Mouse (Mus musculus) layer of hippocampus, adult 8-10 months (tissue): Measurements from ENCODE around the gene Batf2. TPM values are rescaled to one million over a fixed set of nuclear protein-coding genes. Genes with fewer than 3 reads are reported as not detected.
"Not testable (repeated sequence)": the region's sequence is repeated elsewhere in the genome, so short reads cannot be mapped to it uniquely, and the experiment has no call there.

Experiments used
- DNase-seq, 2 experiments: peaks; one replicate each; pipeline ENCODE4 v3.0.0; 2022; ENCODE audit warnings: low spot score in 2 of 2
- total RNA-seq, 4 experiments: library from RNA; stranded (reverse); gene quantifications; 2 replicates each; pipeline ENCODE4 v1.2.4; 2022

The Batf2 gene
- 1 to 10 TPM in 1 of 4 experiments, under 1 TPM in 2, not detected in 1; 0.83 to 1.3 (median 0.96) TPM for total RNA-seq

DNA sequence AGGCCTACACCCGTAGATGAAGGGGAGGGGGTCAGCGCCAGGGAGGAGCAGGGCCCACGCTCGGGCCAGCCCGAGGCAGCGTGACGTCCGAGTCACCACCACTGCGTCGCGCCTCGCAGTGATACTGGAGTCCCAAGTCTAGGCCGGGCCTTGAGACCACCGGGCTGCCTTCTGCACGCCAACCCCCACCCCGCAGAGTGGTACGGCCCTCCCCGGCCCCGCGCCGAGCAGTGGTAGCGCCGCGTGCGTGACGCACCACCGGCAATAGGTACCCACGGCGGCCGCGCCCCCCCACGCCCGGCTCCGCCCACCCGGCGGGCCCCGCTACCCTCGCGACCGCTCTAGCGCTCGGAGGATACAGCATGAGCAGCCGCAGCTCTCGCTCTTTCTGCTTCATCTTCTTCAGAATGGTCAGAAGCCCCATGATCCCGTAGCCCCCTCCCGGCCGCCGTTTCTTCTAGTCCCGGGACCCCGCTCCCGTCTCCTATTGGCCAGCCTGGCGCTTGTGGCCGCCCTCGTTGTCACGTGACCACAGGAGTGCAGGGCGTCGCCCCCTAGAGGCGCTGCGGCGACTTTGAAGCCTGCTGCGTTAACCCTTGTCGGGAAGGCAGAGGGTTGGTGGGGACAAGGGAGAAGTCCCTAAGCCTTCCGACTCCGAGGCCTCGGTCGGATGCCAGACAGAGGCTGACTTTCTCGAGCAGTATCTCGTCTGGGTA is at the start of gene Batf2:
TSS of gene Batf2 (plus strand) at position 306 of the 716 bp plus-strand sequence.
- DNase-seq: peak; percentile 91 to 92

DNA sequence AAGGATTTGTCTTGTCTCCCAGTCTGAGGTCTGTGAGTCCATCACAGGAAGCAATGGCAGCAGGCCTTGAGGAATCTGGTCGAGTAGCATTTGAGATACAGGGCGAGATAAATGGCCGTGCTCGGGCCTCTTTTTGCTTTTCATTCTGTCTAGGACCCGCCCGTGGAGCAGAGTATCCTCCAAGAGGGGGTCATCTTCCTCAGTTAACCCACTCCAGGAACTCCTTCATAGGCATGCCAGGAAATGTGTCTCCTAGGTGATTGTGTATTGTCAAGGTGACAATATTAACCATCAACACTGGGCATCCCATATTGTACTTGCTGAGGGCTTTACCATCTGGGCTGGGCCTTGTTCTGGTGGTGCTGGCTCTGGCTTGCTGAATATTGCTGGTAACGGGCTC is 46.7 kb upstream of the Batf2 start, which contains the start of gene AC131692.1:
TSS of gene AC131692.1 (plus strand) at position 301 of the 400 bp plus-strand sequence.
- no peak for DNase-seq

DNA sequence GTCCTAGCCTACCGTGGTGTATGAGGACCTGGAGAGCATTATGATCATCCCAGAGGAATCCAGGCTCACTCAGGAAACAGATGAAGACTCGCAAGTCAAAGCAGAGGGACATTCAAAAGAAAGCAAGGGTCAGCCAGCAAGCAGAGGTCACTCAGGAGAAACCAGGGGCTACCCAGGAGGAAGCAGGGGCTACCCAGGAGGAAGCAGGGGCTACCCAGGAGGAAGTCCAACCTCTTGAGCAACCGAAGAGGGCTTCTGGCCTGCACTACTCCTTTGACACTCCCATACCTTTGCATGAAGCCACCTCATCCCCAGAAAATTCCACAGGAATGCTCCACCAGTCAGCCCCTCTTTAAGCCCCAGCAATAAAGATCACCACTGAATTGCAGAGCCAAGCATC is 42.9 kb upstream of the Batf2 start:
- no peak for DNase-seq

DNA sequence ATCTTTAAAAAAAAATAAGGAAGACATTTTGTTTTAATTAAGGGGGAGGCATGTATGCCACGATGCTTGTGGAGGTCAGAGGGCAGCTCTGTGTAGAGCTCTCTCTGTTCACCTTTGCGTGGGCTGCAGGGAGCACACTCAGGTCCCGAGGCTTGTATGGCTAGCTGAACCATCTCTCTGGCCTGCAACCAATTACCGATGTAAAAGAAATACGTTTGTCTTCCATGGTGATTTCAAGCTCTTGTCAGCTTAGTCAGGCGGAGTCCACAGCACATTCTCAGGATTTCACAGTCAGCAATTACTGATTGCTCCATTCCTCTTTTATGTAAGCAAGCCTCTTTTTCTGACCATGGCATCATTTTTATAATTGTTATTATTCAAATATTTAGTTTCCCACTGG is 39.6 kb upstream of the Batf2 start:
- DNase-seq: no peak

DNA sequence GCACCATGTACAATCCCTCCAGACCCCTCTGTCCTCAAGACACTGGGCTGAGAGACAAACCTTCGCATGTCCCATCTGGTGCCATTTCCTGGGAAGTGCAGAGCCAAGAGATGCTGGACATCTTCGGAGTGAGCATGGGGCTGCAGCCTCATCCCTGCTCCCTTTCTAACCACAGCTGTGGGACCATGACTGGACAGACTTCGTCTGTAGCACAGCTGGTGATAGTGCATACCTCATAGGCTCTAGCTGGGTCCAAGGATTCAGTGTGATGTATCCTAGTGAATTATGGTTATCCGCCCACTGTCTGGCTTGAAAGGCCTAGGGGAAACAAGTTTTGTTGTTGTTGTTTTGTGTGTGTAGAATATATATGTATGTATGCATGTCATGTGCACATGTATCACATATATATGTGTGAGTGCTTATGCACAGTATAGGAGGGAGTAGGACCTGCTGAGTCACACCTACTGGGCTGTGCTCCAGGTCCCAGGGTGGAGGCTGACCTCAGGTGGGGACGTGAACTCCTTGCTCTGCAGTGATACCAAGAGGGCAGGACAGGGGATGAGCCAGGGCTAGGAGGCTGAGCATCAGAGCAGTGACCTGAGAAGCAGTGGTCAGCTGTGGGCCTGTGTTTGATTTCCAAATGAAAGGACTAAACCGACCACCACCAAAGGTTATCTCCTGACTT is 38.5 kb upstream of the Batf2 start:
- no peak for DNase-seq

DNA sequence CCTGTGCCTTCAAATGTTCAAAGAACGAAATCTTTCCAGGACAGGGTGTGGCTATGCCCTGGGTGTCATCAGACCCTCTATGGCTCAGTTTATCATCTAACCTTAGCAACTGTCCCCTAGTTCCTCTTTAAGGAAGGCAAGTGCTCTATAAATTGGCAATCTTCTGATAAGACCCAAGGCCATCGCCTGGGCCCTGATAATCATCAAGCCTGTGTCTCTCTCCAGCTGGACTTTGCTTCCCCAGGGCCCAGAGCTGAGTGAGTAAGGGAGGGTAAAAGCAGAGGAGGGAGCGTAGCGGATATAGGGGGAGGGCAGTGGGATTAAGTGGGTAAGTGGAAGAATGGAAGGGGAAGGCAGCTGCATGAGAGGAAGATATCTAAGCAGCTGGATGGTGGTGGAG is 36.3 kb upstream of the Batf2 start:
- DNase-seq: no peak

DNA sequence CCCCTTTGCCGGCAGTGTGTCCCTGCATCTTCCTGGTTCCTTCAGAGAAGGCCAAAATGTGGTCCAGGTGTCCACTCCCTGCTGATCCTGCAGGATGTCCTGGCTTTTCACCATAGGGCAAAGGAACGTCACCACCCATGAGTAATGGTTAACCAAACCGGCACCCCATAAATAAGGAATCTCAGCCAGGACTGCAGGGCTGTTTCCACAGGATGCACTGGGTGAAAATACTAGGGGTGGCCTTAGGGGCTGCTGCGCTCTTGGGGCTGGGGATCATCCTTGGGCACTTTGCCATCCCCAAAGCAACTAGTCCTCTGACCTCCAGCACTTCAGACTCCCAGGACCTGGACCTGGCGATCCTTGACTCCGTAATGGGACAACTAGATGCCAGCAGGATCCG is 35.2 kb upstream of the Batf2 start, which contains the start of gene Naaladl1:
TSS of gene Naaladl1 (plus strand) at position 197 of the 400 bp plus-strand sequence.
- no peak for DNase-seq

- DNase-seq: no peak
These were observed 27.7 kb upstream of the Batf2 start for GRCm38 (mm10) chr19:6113116-6113515.

DNA sequence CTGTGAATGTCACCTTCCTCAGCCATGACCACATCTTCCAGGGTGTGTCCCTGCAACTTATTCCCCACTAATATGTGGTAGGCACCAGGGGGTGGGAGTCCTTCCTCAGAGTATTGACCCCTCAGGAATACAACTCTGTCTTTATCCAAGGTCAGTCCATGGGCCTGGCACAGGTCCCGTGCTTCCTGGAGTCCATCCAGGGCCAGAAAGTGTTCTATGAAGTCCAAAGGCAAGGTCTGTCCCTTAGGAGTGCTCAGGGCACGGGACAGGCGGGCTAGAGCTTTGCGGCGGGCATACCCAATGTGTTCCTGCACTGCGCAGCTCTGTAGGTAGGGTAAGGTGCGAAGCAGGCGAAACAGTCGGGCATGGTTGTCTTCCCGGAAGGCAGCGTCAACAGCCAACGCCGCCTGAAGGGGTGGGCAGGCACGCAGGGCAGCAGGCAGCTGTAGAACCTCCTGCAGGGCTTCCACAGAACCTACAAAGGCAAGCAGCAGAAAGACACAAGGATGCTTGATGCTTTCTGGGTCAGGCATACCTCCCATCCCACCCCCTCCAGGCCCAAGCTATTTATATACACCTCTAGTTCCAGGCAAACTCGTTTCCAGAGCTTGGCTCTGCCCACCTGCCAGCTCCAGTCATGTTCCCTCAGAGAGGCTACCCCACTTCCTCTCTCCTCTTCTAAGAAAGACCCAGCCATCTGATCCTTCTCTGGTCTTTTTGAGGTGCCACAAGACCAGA is 24.5 kb upstream of the Batf2 start:
- no peak for DNase-seq

- no peak for DNase-seq
These were observed 23.3 kb upstream of the Batf2 start for GRCm38 (mm10) chr19:6117346-6117985.

DNA sequence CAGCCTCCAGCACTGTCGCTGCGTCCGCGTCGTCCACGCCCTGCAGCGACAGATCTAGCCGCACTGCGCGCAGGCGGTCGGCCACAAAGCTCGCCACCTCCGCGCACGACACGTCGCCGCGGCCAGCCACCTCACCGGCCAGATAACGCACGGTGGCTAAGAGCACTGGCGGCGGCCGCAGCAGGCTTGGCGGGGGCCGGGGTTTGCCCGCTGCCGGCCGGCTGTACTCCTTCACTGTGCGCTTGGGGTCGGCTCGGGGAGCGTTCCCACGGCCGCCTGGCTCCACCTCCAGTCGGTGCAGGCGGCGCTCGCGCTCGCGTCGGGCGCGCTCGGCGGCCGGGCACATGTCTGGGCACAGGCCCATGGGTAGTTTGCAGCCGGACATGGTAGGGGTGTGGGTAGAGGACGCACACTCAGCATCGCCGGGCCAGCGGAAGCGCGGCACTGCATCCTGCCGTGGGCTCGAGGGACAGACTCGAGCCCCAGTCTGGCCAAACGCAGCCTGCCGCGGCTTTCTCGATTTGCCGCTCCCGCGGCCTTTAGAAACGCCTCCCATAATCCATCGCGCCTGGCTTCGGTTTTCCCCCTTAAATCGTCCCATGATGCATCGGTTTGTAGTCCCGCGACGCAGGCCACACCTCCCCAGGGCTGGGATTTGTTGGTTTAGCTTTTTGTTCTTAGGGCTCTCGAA is 22.7 kb upstream of the Batf2 start, which contains the start of gene Sac3d1:
TSS of gene Sac3d1 (minus strand) at position 665 of the 691 bp plus-strand sequence.
- peak; percentile 86 to 89 for DNase-seq

- no peak for DNase-seq
These were observed 22.1 kb upstream of the Batf2 start for GRCm38 (mm10) chr19:6118677-6119185.

- DNase-seq: no peak
These were observed 19.0 kb upstream of the Batf2 start for GRCm38 (mm10) chr19:6121761-6122160.

DNA sequence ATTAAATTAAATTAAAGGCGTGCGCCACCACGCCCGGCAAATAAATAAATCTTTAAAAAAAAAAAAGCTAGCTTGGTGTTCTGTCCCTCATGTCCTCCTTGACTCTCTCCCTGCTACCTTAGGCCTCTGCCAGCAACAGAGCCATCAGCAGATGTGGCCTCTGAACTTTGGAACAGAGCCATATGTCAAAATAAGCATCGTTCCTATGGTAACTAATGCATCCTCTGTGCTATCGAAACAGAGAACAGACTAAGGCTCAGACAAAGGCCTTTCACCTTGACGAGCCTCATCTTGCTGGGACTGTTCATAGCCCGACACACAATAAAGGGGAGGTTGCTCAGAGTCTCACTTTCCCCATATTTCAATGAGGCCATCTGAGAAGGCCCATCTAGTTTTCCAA is 17.5 kb upstream of the Batf2 start:
- DNase-seq: no peak

- DNase-seq: no peak
These were observed 15.9 kb upstream of the Batf2 start for GRCm38 (mm10) chr19:6124898-6125297.

DNA sequence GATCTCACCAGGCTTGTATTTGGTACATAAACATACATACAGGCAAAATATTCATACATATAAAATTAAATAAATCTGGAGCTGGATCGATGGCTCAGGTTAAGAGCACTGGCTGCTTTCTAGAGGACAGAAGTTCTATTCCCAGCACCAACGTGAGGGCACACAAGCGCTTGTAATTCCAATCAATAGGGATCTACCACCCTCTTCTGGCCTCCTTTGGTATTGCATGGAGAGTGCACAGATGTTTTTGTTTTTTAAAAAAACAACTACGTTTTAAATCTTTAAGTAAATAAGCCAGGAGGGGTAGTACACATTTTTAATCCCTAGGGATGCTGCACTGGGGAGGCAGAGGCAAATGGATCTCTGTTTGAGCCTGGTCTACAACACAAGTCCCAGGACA is 14.5 kb upstream of the Batf2 start:
- DNase-seq: no peak

DNA sequence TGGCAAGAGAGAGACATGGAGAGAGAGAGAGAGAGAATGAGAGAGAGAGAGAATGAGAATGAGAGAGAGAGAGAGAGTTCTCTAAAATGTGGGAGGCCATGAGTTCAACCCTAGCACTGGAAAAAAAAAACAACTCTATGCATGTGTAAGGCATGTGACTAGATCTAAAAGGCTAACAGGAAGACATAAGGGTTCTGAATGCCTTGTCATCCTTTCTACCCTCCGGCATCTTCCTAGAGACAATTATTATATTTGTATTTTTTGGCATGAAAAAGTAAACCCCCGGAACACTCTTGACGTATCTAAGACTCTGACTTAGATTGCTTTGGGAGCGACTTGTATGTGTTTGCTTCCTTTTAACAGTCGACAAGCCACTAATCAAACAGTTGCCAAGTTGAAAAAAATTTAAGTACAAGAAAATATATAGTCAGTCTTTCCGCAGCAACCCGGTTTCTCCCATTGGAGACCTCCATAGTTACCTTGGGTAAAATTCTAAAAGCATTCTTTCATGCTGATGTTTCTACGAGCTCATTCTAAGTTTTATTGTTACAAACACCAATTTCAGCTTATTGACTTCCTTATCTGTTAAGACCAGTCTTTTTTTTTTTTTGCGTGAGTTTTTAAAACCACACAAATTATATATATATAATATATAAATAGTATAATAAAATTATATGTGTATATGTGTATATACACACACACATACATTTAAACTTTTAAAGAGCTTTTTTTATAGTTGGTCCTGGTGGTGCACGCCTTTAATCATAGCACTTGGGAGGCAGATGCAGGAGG is 13.8 kb upstream of the Batf2 start:
- DNase-seq: no peak

GRCm38 (mm10) chr19:6127760-6128341 is 12.9 kb upstream of the Batf2 start, which contains the start of gene Snx15:
TSS of gene Snx15 (minus strand) at chr19:6128304.
- peak; percentile 94 for DNase-seq

DNA sequence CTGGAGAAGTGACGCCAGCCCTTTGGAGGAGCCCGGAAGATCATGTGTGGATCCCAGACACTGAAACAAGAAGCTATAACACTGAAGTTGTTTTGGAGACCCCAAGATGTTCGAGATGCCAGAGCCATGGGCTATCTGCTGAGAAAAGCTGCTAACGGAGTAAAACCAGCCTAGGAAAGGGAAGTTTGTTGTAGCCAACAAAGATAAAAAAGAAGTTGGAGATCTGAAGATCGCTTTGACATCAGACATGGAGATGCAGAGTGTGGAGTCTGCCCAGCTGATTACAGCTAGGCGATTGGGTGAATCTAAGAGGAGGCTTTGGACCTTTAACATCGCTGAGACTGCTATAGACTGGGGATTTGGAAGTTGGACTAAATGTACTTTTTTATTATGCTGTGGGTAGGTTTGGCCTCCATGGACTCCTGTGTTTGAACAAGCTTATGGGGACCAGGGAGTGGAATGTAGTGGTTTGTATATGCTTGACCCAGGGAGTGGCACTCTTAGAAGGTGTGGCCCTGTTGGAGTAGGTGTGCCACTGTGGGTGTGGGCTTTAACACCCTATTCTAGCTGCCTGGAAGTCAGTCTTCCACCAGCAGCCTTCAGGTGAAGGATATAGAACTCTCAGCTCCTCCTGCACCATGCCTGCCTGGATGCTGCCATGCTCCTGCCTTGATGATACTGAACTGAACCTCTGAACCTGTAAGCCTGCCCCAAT is 10.2 kb upstream of the Batf2 start:
- DNase-seq: not testable (repeated sequence)
